Mouse (Mus musculus): Measurements from ENCODE around the gene Zfp941.

DNA sequence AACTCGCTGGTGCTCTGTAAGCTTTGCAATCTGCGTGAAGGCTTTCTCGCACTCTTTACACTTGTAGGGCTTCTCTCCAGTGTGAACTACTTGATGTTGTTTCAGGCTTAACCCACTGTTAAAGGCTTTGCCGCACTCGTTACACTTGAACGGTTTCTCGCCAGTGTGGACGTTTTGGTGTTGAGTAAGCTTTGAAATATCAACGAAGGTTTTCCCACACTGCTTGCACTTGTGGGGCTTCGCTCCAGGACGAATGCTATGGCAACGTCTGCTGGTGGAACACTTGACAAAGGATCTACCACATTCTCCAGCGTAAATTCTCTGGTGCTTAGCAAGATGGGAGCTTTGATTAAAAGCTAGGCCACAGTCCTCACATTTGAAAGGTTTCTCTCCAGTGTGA, 10.3 kb downstream of the Zfp941 start:
- TF ChIP-seq CTCF (IDR thresholded peaks at IDR 0.05; ENCODE audit: low read depth) (no peak), EP300 (IDR thresholded peaks at IDR 0.05; ENCODE audit: low read depth) (no peak)

Data from liver, embryonic 14.5 days (tissue).